Mouse (Mus musculus): ENCODE data around the gene Ttc13. TPM values are rescaled to one million over a fixed set of nuclear protein-coding genes. Genes with fewer than 3 reads are reported as not detected.

Ttc13 gene
- polyA plus RNA-seq, 1 experiment from 2014 or later = 18.3 TPM

DNA sequence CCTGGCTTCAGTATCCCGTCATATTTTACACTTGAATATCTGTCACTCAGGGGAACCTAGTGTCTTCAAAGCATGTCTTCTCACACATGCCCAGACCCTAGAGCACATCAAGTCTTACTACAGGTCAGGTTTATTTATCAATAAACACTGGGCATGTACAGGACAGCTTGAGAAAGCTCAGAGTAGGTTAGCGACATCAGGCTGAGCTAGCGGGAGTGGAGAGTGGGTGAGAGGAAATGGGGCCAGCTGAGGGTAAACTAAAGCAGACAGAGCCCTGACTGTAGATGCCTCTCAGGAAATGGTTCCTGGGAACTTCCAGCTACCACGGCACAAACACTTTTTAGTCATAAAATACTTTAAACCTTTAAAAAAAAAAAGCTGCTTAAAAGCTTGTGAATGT, 18.3 kb downstream of the Ttc13 start:
- H3K27me3 ChIP-seq = no peaks in the 10 kb centered on the region
- no peak overlapping the region for H3K27ac ChIP-seq (replicated peaks)
- no peaks in the 10 kb centered on the region for H3K9me3 ChIP-seq (replicated peaks)
- ATAC-seq (ENCODE audit: insufficient read depth) = no peak
- 76% methylated on average over 4 of the region's 4 CpGs for WGBS (ENCODE audit: insufficient replicate concordance)
- no peak overlapping the region for H3K4me3 ChIP-seq (replicated peaks)
- no peak overlapping the region for H3K9ac ChIP-seq
- H3K36me3 ChIP-seq (replicated peaks) = peaks cover 32% of the 10 kb centered on the region; the same call in 1 of the 2 replicates
- H3K4me2 ChIP-seq = no peak overlapping the region
- no peaks in the 10 kb centered on the region for H3K4me1 ChIP-seq (replicated peaks)

DNA sequence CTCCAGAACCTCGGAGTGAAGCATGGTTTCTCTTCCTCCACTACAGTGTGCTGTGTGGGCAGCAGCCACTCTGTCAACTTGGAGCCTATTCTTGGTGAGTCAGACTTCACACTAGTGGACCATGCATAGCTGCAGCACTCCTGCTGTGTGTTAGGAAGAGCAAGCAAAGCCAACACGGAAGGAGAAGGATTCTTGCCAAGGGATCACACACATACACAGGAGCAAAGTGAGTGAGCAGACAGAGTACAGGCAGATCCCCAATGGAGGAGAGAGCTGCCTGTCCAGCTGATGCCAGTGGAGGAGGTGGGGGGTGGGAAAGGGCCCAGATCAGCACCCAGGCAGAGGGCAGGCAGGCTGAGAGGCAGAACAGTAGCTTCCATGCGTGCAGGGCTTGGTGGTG, 19.6 kb downstream of the Ttc13 start:
- WGBS (ENCODE audit: insufficient replicate concordance) = 65% methylated on average over 3 of the region's 3 CpGs

GRCm38 (mm10) chr8:124701023-124701422, 20.8 kb downstream of the Ttc13 start:
- no peak overlapping the region for H3K4me3 ChIP-seq (replicated peaks)
- 43% methylated on average over 9 of the region's 9 CpGs for WGBS (ENCODE audit: insufficient replicate concordance)
- H3K27me3 ChIP-seq = no peaks in the 10 kb centered on the region
- H3K4me2 ChIP-seq = no peak overlapping the region
- ATAC-seq (ENCODE audit: insufficient read depth) = no peak
- H3K9ac ChIP-seq = no peak overlapping the region
- no peaks in the 10 kb centered on the region for H3K4me1 ChIP-seq (replicated peaks)
- H3K36me3 ChIP-seq (replicated peaks) = peaks cover 33% of the 10 kb centered on the region; the same call in 1 of the 2 replicates
- no peak overlapping the region for H3K27ac ChIP-seq (replicated peaks)
- no peaks in the 10 kb centered on the region for H3K9me3 ChIP-seq (replicated peaks)

More for the DNA sequence above, 19.6 kb downstream of the Ttc13 start:
- Histone ChIP-seq H3K4me1 (replicated peaks) (no peaks in the 10 kb centered on the region), H3K9ac (no peak overlapping the region), H3K4me3 (replicated peaks) (no peak overlapping the region), H3K4me2 (no peak overlapping the region), H3K9me3 (replicated peaks) (no peaks in the 10 kb centered on the region), H3K27ac (replicated peaks) (no peak overlapping the region), H3K27me3 (no peaks in the 10 kb centered on the region), H3K36me3 (replicated peaks) (peaks cover 37% of the 10 kb centered on the region; the same call in 1 of the 2 replicates)
- ATAC-seq (ENCODE audit: insufficient read depth) = no peak

GRCm38 (mm10) chr8:124700271-124700670, 21.5 kb downstream of the Ttc13 start:
- H3K4me1 ChIP-seq (replicated peaks) = no peaks in the 10 kb centered on the region
- H3K27me3 ChIP-seq = no peaks in the 10 kb centered on the region
- no peak overlapping the region for H3K4me2 ChIP-seq
- H3K9ac ChIP-seq = no peak overlapping the region
- H3K4me3 ChIP-seq (replicated peaks) = no peak overlapping the region
- no peaks in the 10 kb centered on the region for H3K9me3 ChIP-seq (replicated peaks)
- 80% methylated on average over 5 of the region's 5 CpGs for WGBS (ENCODE audit: insufficient replicate concordance)
- H3K36me3 ChIP-seq (replicated peaks) = peaks cover 34% of the 10 kb centered on the region; the same call in 1 of the 2 replicates
- no peak for ATAC-seq (ENCODE audit: insufficient read depth)
- no peak overlapping the region for H3K27ac ChIP-seq (replicated peaks)

GRCm38 (mm10) chr8:124695424-124696100, 26.2 kb downstream of the Ttc13 start:
- Histone ChIP-seq H3K4me2 (no peak overlapping the region), H3K9me3 (replicated peaks) (no peaks in the 10 kb centered on the region), H3K27ac (replicated peaks) (no peak overlapping the region), H3K4me1 (replicated peaks) (no peaks in the 10 kb centered on the region), H3K4me3 (replicated peaks) (no peak overlapping the region), H3K27me3 (no peaks in the 10 kb centered on the region), H3K36me3 (replicated peaks) (peaks cover 44% of the 10 kb centered on the region), H3K9ac (no peak overlapping the region)
- ATAC-seq (ENCODE audit: insufficient read depth) = no peak
- 81% methylated on average over 22 of the region's 22 CpGs for WGBS (ENCODE audit: insufficient replicate concordance)

GRCm38 (mm10) chr8:124691706-124692105, 30.1 kb downstream of the Ttc13 start:
- Histone ChIP-seq H3K4me1 (replicated peaks) (no peaks in the 10 kb centered on the region), H3K4me2 (no peak overlapping the region), H3K9me3 (replicated peaks) (no peaks in the 10 kb centered on the region), H3K27me3 (no peaks in the 10 kb centered on the region), H3K27ac (replicated peaks) (no peak overlapping the region), H3K36me3 (replicated peaks) (peaks cover 37% of the 10 kb centered on the region), H3K4me3 (replicated peaks) (no peak overlapping the region), H3K9ac (no peak overlapping the region)
- ATAC-seq (ENCODE audit: insufficient read depth) = no peak
- WGBS (ENCODE audit: insufficient replicate concordance) = 75% methylated on average over 4 of the region's 4 CpGs

- Histone ChIP-seq H3K9ac (no peak overlapping the region), H3K4me3 (replicated peaks) (no peak overlapping the region), H3K36me3 (replicated peaks) (peaks cover 41% of the 10 kb centered on the region), H3K27ac (replicated peaks) (no peak overlapping the region), H3K4me2 (no peak overlapping the region), H3K4me1 (replicated peaks) (no peaks in the 10 kb centered on the region), H3K27me3 (no peaks in the 10 kb centered on the region), H3K9me3 (replicated peaks) (no peaks in the 10 kb centered on the region)
- ATAC-seq (ENCODE audit: insufficient read depth) = no peak
- 77% methylated on average over 13 of the region's 13 CpGs for WGBS (ENCODE audit: insufficient replicate concordance)
These were observed 32.9 kb downstream of the Ttc13 start for GRCm38 (mm10) chr8:124688899-124689298.

GRCm38 (mm10) chr8:124682218-124682617, 39.6 kb downstream of the Ttc13 start:
- Histone ChIP-seq H3K4me1 (replicated peaks) (no peaks in the 10 kb centered on the region), H3K4me3 (replicated peaks) (no peak overlapping the region), H3K9me3 (replicated peaks) (no peaks in the 10 kb centered on the region), H3K9ac (no peak overlapping the region), H3K4me2 (no peak overlapping the region), H3K27ac (replicated peaks) (no peak overlapping the region), H3K36me3 (replicated peaks) (peaks cover 56% of the 10 kb centered on the region), H3K27me3 (no peaks in the 10 kb centered on the region)
- no peak for ATAC-seq (ENCODE audit: insufficient read depth)
- WGBS (ENCODE audit: insufficient replicate concordance) = 87% methylated on average over 10 of the region's 10 CpGs

DNA sequence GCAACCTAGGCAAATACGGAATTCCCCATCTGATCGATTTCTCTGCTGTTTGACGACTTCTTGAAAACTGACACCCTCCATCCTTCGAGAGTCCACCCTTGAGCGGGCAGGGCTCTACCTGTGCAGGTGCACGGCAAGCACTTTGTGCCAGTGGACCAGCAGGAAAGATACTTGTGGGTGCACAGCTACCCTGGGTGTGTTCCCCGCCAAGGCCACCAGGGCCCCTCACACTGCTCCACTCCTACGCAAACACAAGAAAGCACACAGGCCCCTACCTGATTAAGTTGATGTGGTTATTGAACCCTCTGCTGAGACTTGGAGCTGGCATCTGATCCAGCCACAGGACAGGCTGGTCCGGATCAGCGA, 40.0 kb downstream of the Ttc13 start:
- H3K4me3 ChIP-seq (replicated peaks) = no peak overlapping the region
- H3K27ac ChIP-seq (replicated peaks) = no peak overlapping the region
- H3K9me3 ChIP-seq (replicated peaks) = no peaks in the 10 kb centered on the region
- no peaks in the 10 kb centered on the region for H3K4me1 ChIP-seq (replicated peaks)
- 84% methylated on average over 10 of the region's 10 CpGs for WGBS (ENCODE audit: insufficient replicate concordance)
- peaks cover 56% of the 10 kb centered on the region for H3K36me3 ChIP-seq (replicated peaks)
- no peaks in the 10 kb centered on the region for H3K27me3 ChIP-seq
- no peak overlapping the region for H3K9ac ChIP-seq
- H3K4me2 ChIP-seq = no peak overlapping the region
- no peak for ATAC-seq (ENCODE audit: insufficient read depth)

- Histone ChIP-seq H3K9me3 (replicated peaks) (no peaks in the 10 kb centered on the region), H3K4me3 (replicated peaks) (no peak overlapping the region), H3K4me2 (no peak overlapping the region), H3K9ac (no peak overlapping the region), H3K36me3 (replicated peaks) (peaks cover 50% of the 10 kb centered on the region), H3K27ac (replicated peaks) (no peak overlapping the region), H3K27me3 (no peaks in the 10 kb centered on the region), H3K4me1 (replicated peaks) (no peaks in the 10 kb centered on the region)
- 85% methylated on average over 10 of the region's 10 CpGs for WGBS (ENCODE audit: insufficient replicate concordance)
- ATAC-seq (ENCODE audit: insufficient read depth) = no peak
These were observed 40.5 kb downstream of the Ttc13 start for GRCm38 (mm10) chr8:124681077-124681791.

DNA sequence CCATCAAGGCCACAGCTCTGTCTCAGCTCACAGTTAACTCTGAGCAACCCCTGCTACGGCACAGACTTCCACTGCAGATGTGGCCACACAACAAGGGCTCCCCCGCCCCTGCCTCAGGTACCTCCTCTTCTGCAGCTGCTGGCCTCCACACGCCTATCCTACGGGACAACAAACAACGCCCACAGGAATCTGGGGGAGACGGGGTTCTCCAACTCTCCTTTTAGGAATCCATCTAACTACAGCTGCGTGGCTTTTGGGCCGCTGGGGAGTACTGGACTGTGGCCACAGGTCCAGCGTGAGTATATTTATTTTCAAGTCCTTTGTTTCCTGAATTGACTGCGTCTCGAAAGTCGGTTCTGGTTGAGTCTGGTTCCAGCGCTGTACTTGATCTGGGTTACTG, 43.5 kb downstream of the Ttc13 start:
- 84% methylated on average over 13 of the region's 13 CpGs for WGBS (ENCODE audit: insufficient replicate concordance)
- no peak overlapping the region for H3K4me2 ChIP-seq
- H3K36me3 ChIP-seq (replicated peaks) = peaks cover 36% of the 10 kb centered on the region
- H3K27ac ChIP-seq (replicated peaks) = no peak overlapping the region
- H3K27me3 ChIP-seq = no peaks in the 10 kb centered on the region
- no peak overlapping the region for H3K9ac ChIP-seq
- ATAC-seq (ENCODE audit: insufficient read depth) = no peak
- H3K4me1 ChIP-seq (replicated peaks) = no peaks in the 10 kb centered on the region
- no peaks in the 10 kb centered on the region for H3K9me3 ChIP-seq (replicated peaks)
- H3K4me3 ChIP-seq (replicated peaks) = no peak overlapping the region
